Mouse (Mus musculus) midbrain, embryonic 10.5 days (tissue): ENCODE measurements at regions not wholly inside any gene's neighbourhood (a gene's known extent, or its start where the extent isn't known, plus 50 kb on each side); places are given as distances from the start of the nearest gene placed in this dataset.

Experiments
- DNase-seq: peaks from one replicate; pipeline ENCODE4 v3.0.0-alpha.2; 2017; ENCODE audit warnings: low spot score
- H3K27ac ChIP-seq: fragments of 300-500 bp; sonication (generic); replicated peaks from 2 replicates; pipeline ENCODE4 v1.5.1; 2016; ENCODE audit warnings: mild to moderate bottlenecking
- H3K27me3 ChIP-seq: fragments of 300-500 bp; sonication (generic); 2 replicates; pipeline ENCODE4 v1.6.1; 2016; ENCODE audit warnings: low read depth, mild to moderate bottlenecking; ENCODE audit not compliant: poor library complexity, severe bottlenecking
- H3K36me3 ChIP-seq: fragments of 300-500 bp; sonication (generic); 2 replicates; pipeline ENCODE4 v1.6.1; 2016; ENCODE audit warnings: mild to moderate bottlenecking, moderate library complexity
- H3K4me1 ChIP-seq: fragments of 300-500 bp; sonication (generic); 2 replicates; pipeline ENCODE4 v1.6.1; 2016
- H3K4me3 ChIP-seq: fragments of 300-500 bp; sonication (generic); 2 replicates; pipeline ENCODE4 v1.5.1; 2016; ENCODE audit warnings: mild to moderate bottlenecking, moderate library complexity
- H3K9me3 ChIP-seq: fragments of 300-500 bp; sonication (generic); replicated peaks from 2 replicates; pipeline ENCODE4 v1.6.1; 2016; ENCODE audit warnings: mild to moderate bottlenecking
- WGBS: fragments of 180-500 bp; shearing (Covaris S2); methylation state at CpG from one replicate; pipeline ENCODE4 v1.1.7; 2016; 5-methylcytosine and 5-hydroxymethylcytosine counted together

DNA sequence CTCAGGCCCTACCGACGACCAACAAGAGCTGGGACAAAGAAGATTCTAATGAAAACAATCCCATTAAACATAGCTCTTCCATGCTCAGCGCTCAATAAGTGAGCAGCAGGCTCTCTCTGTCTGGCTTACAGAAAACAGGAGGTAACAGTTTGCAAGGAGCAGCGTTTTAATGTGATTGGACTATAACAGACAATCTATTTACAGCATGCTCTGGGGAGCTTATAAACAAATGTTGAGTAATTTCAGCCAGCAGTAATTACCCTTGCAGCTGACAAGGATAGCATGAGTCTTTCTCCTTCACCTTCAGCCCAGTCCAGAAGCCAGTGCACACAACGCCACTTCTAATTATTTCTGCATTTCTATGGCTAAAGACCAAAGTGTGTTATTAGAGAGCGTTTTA is 245.6 kb downstream of the Fign start:
- WGBS: 72% methylated on average over 6 of the region's 6 CpGs
- no peaks in the 10 kb centered on the region for H3K36me3 ChIP-seq
- no peak overlapping the region for H3K4me3 ChIP-seq
- H3K27ac ChIP-seq: no peak overlapping the region
- no peaks in the 10 kb centered on the region for H3K9me3 ChIP-seq
- peaks cover 20% of the 10 kb centered on the region for H3K4me1 ChIP-seq
- no peak for DNase-seq
- H3K27me3 ChIP-seq: no peaks in the 10 kb centered on the region

DNA sequence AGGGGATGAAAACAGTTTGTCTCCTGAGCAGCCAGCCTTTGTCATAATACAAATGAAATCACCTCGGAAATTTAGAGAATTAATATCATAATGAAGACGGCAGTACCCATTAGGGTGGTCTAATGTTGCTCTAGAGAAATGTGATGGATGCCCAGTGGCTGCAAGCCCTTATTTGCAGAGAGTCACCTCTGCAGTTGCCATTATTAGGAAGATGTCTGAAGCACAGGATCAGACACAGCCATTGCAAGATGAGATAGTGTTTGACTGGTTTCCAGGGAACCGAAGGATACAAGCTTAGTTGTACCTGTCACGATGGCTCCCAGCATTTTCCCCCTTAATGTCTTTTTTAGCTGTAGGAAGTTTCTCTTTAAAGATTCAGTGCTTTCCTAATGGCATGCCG is 247.8 kb downstream of the Fign start:
- 92% methylated on average over 5 of the region's 5 CpGs for WGBS
- peaks cover 6% of the 10 kb centered on the region; the same call in 1 of the 2 replicates for H3K9me3 ChIP-seq
- H3K27me3 ChIP-seq: no peaks in the 10 kb centered on the region
- H3K27ac ChIP-seq: no peak overlapping the region
- peaks cover 15% of the 10 kb centered on the region for H3K4me1 ChIP-seq
- H3K4me3 ChIP-seq: no peak overlapping the region
- H3K36me3 ChIP-seq: no peaks in the 10 kb centered on the region
- DNase-seq: no peak

DNA sequence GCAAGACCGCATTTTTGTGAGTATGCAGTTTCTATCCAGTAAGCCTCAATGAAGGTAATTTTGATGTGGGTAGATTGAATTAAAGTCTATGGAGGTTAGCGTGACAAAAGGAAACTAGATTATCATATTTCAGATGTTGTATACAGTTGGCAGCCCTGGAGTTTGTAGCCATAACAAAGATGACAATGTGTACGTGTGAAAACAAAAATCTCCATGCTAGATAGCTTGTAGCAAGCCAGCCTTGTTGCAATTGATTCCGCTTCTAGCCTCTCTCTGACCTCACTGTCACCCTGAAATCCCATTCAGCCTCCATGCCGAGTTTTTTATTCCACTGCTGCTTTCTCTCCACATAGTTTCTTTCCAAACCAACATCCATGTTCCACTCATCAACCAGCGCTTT is 248.4 kb downstream of the Fign start:
- no peaks in the 10 kb centered on the region for H3K36me3 ChIP-seq
- no peaks in the 10 kb centered on the region for H3K27me3 ChIP-seq
- peaks cover 14% of the 10 kb centered on the region for H3K4me1 ChIP-seq
- no peak overlapping the region for H3K4me3 ChIP-seq
- 79% methylated on average over 6 of the region's 6 CpGs for WGBS
- DNase-seq: no peak
- peaks cover 6% of the 10 kb centered on the region; the same call in 1 of the 2 replicates for H3K9me3 ChIP-seq
- H3K27ac ChIP-seq: no peak overlapping the region

DNA sequence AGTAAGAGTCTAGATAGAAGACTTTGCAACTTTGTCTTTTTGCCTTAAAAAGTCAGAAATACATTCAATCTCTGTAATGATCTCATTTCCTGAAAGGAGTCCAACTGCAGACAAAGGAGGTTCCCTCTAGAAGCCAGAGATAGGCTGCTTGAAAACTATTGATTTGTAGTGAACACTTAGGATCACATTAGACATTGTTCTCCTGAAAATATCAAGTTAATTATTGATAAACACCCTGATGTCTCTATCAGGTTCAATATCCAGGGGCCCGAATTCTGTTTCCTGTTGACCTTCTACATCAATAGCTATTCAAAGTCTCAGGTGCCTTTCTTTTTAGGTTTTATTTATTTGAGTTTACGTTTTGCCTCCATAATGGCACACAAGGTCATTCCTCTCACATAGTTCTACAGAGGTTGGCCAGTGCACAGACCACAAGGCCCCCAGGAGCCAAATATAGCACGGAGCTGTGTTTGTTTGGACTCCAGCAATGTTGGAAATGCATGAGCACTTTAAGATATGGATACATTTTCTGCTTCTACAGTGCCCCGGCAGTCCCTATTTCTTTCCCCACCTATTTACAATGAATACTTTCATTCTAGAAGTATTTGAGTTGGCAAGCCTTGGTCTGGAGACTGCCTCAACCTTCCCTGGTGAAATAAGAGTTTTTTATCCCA is 265.7 kb downstream of the Fign start:
- no peak overlapping the region for H3K4me3 ChIP-seq
- no peaks in the 10 kb centered on the region for H3K36me3 ChIP-seq
- DNase-seq: no peak

DNA sequence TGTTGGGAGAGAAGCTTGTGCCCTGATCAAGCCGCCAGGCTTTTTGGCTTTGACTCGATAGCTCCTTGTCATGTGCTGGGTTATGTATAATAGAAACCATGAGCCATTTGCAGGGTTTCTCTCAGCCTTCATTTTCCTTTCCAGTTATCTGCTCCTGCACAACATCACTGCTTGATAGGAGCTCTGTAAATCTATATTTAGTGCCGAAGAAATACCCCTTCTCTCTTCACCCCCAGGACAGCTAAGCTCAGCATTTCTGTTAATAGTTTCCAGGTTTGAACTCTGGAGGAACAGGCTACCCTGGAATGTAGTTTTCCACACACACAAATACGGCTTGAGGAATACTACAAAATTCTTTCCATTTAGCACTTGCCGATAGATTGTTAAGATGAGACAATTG is 267.4 kb downstream of the Fign start:
- no peaks in the 10 kb centered on the region for H3K27me3 ChIP-seq
- DNase-seq: no peak
- H3K27ac ChIP-seq: no peak overlapping the region
- H3K36me3 ChIP-seq: no peaks in the 10 kb centered on the region
- H3K4me3 ChIP-seq: no peak overlapping the region
- no peaks in the 10 kb centered on the region for H3K9me3 ChIP-seq
- H3K4me1 ChIP-seq: no peaks in the 10 kb centered on the region; the same call in 1 of the 2 replicates
- 86% methylated on average over 5 of the region's 5 CpGs for WGBS

More for the DNA sequence above, 265.7 kb downstream of the Fign start:
- H3K27ac ChIP-seq: no peak overlapping the region
- 87% methylated on average over 4 of the region's 4 CpGs for WGBS
- no peaks in the 10 kb centered on the region; the same call in 1 of the 2 replicates for H3K4me1 ChIP-seq
- H3K9me3 ChIP-seq: no peaks in the 10 kb centered on the region
- no peaks in the 10 kb centered on the region for H3K27me3 ChIP-seq

DNA sequence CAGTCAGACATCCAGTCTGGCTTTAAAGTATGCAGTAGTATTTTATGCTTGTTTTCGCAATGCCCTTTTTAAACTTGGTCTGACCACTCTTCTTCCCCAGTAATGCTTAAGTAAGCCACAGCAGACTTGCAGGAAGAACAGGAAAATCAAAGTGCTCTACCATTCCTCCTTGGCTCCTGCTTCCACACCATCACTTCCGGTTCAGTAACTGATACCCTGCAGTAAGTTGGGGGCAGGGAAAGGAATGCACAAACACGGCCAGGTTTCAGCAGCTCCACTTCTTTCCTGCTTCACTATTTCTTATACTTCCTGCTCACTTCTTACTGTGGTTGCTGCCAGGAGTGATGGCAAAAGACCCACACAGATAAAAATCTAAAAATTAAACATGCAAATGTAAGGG is 269.2 kb downstream of the Fign start:
- no peaks in the 10 kb centered on the region for H3K36me3 ChIP-seq
- H3K27me3 ChIP-seq: no peaks in the 10 kb centered on the region
- no peak overlapping the region for H3K27ac ChIP-seq
- no peak for DNase-seq
- H3K9me3 ChIP-seq: no peaks in the 10 kb centered on the region
- WGBS: 56% methylated on average over 3 of the region's 3 CpGs
- no peak overlapping the region for H3K4me3 ChIP-seq
- no peaks in the 10 kb centered on the region; the same call in 1 of the 2 replicates for H3K4me1 ChIP-seq

DNA sequence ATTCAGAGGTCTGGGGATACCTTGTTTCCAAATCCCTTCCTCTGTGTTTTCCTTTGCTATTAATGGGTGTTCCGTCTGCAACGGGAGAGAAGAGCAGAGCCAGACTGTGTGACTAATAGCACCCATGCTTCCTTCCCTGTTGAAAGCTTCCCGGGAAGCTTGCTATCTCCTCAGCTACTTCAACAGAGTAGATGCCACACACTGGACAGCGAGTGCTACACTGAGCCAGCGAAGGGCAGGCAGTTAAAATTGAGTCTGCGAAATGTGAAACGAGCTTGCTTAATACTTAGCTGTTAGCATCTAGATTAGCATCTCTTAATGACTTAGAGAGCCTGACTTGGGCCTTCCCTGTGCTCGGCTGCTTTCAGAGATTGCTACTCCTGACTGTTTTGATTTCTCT is 278.4 kb downstream of the Fign start:
- no peak overlapping the region for H3K4me3 ChIP-seq
- 16% methylated on average over 8 of the region's 8 CpGs for WGBS
- no peak for DNase-seq
- no peak overlapping the region for H3K27ac ChIP-seq
- H3K27me3 ChIP-seq: no peaks in the 10 kb centered on the region
- H3K4me1 ChIP-seq: peaks cover 5% of the 10 kb centered on the region; the same call in 1 of the 2 replicates
- no peaks in the 10 kb centered on the region for H3K36me3 ChIP-seq
- no peaks in the 10 kb centered on the region for H3K9me3 ChIP-seq
